Mouse (Mus musculus) adrenal gland (tissue): Measurements from ENCODE around the gene Casq2.

Source experiments
- intact Hi-C: fragments of 180-260 bp; cut with DNase I; formaldehyde crosslinking; loops from one replicate; pipeline ENCODE4 v1.15.1; 2025

Gene Casq2

DNA sequence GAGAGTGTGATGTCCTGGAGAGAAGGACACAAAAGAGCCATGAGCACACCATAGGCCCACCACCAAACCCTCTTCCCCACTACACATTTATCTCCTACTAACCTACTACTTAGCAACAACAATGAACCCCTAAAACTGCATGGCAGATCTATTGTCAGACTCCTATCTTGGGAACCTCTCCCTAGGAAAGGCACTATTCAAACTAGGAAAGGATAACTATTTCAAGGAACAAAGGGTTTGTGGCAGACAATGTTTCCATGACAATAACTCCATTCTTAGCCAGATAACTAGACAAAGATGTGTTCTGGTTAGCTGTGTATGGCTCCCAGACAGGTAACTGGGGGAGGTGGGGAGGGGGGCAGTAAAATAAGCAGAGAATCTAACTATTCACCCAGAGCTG is 104.4 kb downstream of the Casq2 start:
- intact Hi-C loops = no loop called here

DNA sequence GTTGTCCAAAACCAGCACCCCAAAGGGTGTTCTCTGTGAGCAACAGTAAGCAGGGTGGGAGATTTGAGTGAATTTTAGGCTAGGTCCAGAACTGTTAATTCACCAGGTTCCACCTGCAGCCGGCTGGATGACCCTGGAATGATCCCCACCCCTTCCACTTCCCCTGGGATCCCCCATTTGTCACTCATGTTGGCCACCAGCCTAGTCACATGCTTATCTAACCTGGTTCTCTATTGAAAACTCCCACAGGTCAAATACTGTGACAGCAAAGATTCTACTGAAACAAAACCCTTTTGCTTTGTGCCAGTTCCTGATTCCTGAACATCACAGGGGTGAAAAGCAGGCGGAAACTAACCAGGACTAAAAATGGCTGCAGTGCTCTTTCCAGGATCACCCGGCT is 105.4 kb downstream of the Casq2 start:
- intact Hi-C loops = no loop called here

- intact Hi-C loops = no loop called here
Observed at GRCm38 (mm10) chr3:102192621-102193020, 106.4 kb downstream of the Casq2 start.

- intact Hi-C loops = no loop called here
Observed at GRCm38 (mm10) chr3:102193488-102194290, 107.5 kb downstream of the Casq2 start.

DNA sequence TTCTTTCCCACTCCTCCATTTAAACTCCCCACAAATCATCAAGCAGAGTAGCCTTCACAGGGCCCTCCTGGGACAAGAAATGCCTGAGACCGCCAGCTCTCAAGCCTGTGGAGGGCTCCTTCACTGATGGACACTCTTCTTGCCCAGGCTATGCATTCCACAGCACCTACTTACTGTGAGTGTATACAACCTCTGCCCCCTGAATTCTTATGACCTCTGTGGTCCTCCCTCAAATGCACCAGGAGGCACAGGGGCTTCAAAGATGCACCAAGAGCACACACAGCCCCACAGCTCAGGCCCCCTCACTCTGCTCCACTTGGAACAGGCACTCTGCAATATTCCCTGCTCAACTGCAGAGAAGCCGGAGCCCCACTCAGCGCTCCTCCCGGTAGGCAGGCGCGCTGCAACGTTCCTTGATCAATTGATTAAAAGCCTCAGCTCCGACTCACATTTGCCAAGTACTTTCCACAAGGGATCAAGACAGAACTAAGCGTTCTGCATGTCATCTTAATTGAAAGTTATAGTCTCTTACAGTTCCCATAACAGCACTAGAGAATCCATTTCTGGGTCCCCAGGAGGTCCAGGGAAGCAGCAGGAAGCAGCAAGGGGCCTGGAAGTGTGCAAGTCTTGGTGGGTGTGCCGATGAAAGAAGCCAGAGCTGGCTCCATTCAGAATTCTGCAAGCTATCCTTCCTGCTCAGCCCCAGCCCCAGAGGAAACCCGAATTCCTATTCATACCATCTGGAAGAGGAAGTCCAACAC is 108.3 kb downstream of the Casq2 start:
- intact Hi-C loops = no loop called here

DNA sequence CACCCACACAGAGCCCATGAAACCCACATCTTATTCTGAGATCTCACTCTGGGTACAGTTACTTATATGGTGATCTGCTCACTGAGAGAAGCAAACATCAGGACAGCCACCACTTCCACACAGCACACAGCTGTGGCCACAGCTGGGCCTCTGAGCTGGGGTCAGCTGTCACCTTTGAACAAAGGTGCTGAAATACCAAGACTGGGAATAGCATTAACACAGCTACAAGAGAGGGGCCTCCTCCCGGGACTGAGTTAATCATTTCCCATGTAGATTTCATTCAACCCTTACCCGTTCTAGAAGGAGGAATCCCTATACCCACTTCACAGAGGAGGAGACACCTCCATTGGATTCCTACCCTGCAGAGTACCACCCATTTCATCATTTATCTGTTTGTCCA is 109.5 kb downstream of the Casq2 start:
- intact Hi-C loops = no loop called here
